Mouse (Mus musculus) bone marrow, adult 2 months (tissue): ENCODE measurements around the gene Kdf1.

Experiments
- CTCF ChIP-seq: fragments of 200-500 bp; IDR thresholded peaks from 2 replicates; pipeline ENCODE4 v1.5.1; 2011; ENCODE audit warnings: low read length, control low read depth; ENCODE audit not compliant: control insufficient read depth, insufficient read depth
- POLR2A ChIP-seq: fragments of 200-500 bp; IDR thresholded peaks from 2 replicates; pipeline ENCODE4 v1.6.1; 2011; ENCODE audit warnings: low read depth, mild to moderate bottlenecking, control low read depth, low read length, borderline replicate concordance; ENCODE audit not compliant: control insufficient read depth

GRCm38 (mm10) chr4:133521502-133521901 lies 2.7 kb downstream of the Kdf1 start:
- TF ChIP-seq CTCF (no peak), POLR2A (no peak)
